Mouse (Mus musculus) heart, postnatal 0 days (tissue): ENCODE measurements around the gene Wdr66. TPM values are rescaled to one million over a fixed set of nuclear protein-coding genes. Genes with fewer than 3 reads are reported as not detected.
A peak's percentile ranks its signal among the peaks of the same experiment; 100 is the strongest.

ENCODE experiments used
- ATAC-seq: fragments of 200-750 bp; cut with Nextera tagmentation; 2 replicates; pipeline ENCODE4 v1.8.0; 2017; ENCODE audit warnings: low read depth, moderate number of reproducible peaks, moderate library complexity; ENCODE audit not compliant: insufficient read depth
- DNase-seq: peaks from one replicate; pipeline ENCODE4 v3.0.0-alpha.2; 2016; ENCODE audit warnings: low spot score
- H3K27ac ChIP-seq: fragments of 300-500 bp; sonication (generic); 2 replicates; pipeline ENCODE4 v1.5.1; 2014; ENCODE audit warnings: low read depth, mild to moderate bottlenecking
- H3K27me3 ChIP-seq: fragments of 300-500 bp; sonication (generic); 2 replicates; pipeline ENCODE4 v1.6.1; 2014; ENCODE audit warnings: low read length, mixed read lengths; ENCODE audit not compliant: control insufficient read depth, insufficient read depth
- H3K36me3 ChIP-seq: fragments of 300-500 bp; sonication (generic); replicated peaks from 2 replicates; pipeline ENCODE4 v1.6.1; 2014; ENCODE audit warnings: low read length, mixed read lengths; ENCODE audit not compliant: control insufficient read depth, insufficient read depth
- H3K4me1 ChIP-seq: fragments of 300-500 bp; sonication (generic); 2 replicates; pipeline ENCODE4 v1.6.1; 2014; ENCODE audit warnings: antibody characterized with exemption; ENCODE audit not compliant: control insufficient read depth, insufficient read depth
- H3K4me2 ChIP-seq: fragments of 300-500 bp; sonication (generic); 2 replicates; pipeline ENCODE4 v1.6.1; 2014; ENCODE audit warnings: low read depth, mild to moderate bottlenecking, low read length, moderate library complexity
- H3K4me3 ChIP-seq: fragments of 300-500 bp; sonication (generic); 2 replicates; pipeline ENCODE4 v1.5.1; 2014; ENCODE audit warnings: low read depth, low read length
- H3K9ac ChIP-seq: fragments of 300-500 bp; sonication (generic); replicated peaks from 2 replicates; pipeline ENCODE4 v1.6.1; 2014; ENCODE audit warnings: low read depth, low read length, mixed read lengths
- H3K9me3 ChIP-seq: fragments of 300-500 bp; sonication (generic); replicated peaks from 2 replicates; pipeline ENCODE4 v1.6.1; 2016; ENCODE audit warnings: low read length; ENCODE audit not compliant: control insufficient read depth
- CTCF ChIP-seq: IDR thresholded peaks from 2 replicates; pipeline ENCODE4 v1.5.1; 2016; ENCODE audit warnings: antibody characterized with exemption, control low read depth, low read depth
- EP300 ChIP-seq: IDR thresholded peaks from 2 replicates; pipeline ENCODE4 v1.6.1; 2016; ENCODE audit warnings: antibody characterized with exemption, low read depth
- WGBS: fragments of 180-500 bp; shearing (Covaris S2); extraction: QIAGEN DNeasy Blood & Tissue Kit; methylation state at CpG from one replicate; pipeline ENCODE4 v1.1.7; 2014; 5-methylcytosine and 5-hydroxymethylcytosine counted together
- polyA plus RNA-seq: library from polyadenylated mRNA; unstranded; fragments of >200 nt; fragmentation: Nextera tagmentation; extraction: Ambion mirVana; gene quantifications from 2 replicates; pipeline ENCODE4 v1.2.1, GENCODE M21; 2015
- total RNA-seq: library from RNA; depleted of rRNA; stranded (reverse); fragments of >200 nt; gene quantifications from 2 replicates; pipeline ENCODE4 v1.2.3, GENCODE M21; 2014; ENCODE audit warnings: low replicate concordance

Gene Wdr66
- total and polyA plus RNA-seq, 2 experiments from 2014 or later, result 3.1 to 4.0 TPM

DNA sequence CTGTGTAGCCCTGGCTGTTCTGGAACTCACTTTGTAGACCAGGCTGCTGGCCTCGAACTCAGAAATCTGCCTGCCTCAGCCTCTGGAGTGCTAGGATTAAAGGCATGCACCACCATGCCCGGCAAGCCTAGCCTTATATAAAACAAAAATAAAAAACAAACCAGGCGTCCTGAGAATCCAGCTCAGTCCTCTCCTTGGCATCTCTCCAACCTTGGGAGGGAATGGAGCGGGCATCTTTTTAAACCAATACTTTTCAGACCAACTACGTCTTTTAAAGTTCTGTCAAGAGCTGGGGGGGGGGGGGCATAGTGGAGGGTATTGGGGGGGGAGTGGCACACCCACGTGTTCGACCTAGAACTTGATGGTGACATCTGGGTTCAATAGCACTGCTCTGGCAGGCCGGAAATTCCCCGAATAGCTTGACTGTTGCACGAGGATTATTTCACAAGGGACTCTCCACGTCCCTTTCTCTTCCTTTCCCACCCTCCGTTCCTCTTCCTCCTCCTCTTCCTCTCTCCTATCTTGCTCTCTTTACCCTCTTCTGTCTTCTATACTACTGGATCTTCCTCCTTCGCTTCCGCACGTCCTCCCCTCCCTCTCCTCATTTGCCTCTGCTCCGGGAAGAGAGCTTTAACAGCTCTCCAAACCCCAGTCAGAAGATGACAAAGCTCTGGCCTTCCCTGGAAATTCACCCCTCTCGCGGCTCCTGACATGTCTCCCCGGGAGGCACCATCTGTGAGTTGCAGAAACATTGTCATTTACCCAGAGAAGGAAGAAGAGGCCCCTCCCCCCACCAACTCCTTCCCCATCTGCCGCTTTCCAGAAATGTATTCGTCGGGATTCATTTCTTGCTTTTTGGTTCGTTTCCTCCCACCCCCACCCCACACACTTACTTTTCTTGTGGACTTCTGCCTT lies 5.2 kb downstream of the Wdr66 start:
- ATAC-seq, result no peak; the same call in 1 of the 2 replicates
- Histone ChIP-seq H3K27ac (no peak overlapping the region), H3K4me3 (peak overlapping the region; percentile 17), H3K4me1 (peaks cover 8% of the 10 kb centered on the region; the same call in 1 of the 2 replicates), H3K36me3 (no peaks in the 10 kb centered on the region), H3K27me3 (no peaks in the 10 kb centered on the region), H3K4me2 (peak overlapping the region; percentile 50), H3K9ac (no peak overlapping the region; the same call in 1 of the 2 replicates), H3K9me3 (no peaks in the 10 kb centered on the region)
- 22% methylated on average over 23 of the region's 23 CpGs for WGBS
- no peak for TF ChIP-seq CTCF
- TF ChIP-seq EP300, result no peak
- DNase-seq, result peak; percentile 19

DNA sequence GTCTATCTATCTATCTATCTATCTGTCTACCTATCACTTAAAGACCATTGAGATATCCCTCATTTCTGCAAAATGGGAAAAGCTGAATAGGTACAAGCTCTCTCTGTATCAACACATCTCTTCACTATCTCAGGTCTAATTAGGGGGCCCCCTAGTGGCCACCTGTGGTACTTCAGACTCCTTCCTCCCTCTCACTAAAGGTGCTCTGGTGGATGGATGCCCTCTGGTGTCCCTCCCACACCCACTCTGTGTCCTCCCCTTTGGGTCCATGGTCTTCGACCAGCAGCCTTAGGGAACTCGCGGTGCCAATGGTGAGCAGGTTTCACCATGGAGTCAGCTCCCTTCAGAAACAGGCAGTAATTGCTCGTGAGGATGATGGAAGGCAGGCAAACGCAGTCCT lies 7.1 kb downstream of the Wdr66 start:
- DNase-seq (no peak), ATAC-seq (no peak)
- WGBS, result 53% methylated on average over 5 of the region's 5 CpGs
- no peak overlapping the region for H3K27ac ChIP-seq
- no peak overlapping the region for H3K9ac ChIP-seq
- H3K9me3 ChIP-seq, result no peaks in the 10 kb centered on the region
- no peaks in the 10 kb centered on the region for H3K36me3 ChIP-seq
- no peak overlapping the region for H3K4me2 ChIP-seq
- H3K4me3 ChIP-seq, result no peak overlapping the region
- peak; percentile 38 for TF ChIP-seq CTCF
- TF ChIP-seq EP300, result no peak
- H3K4me1 ChIP-seq, result peaks cover 8% of the 10 kb centered on the region; the same call in 1 of the 2 replicates
- no peaks in the 10 kb centered on the region for H3K27me3 ChIP-seq

DNA sequence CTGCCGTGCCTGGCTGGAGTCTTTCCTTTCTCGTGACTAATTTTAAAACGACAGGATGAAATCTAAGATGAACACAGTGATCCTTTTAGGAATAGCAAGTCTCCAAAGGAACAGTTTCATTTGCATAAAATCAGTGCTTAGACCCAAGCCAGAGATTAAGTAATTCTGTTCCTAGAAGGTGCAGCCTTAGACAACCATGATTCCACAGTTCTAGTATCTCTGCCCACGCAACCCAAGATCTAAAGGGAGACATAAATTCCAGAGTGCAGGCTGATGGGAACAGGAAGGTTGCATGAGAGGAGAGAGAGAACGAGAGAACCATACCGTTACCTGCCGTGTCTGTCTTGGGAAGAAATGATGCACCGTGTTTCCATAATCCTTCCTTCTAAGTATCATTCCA lies 8.8 kb downstream of the Wdr66 start:
- TF ChIP-seq EP300, result no peak
- TF ChIP-seq CTCF, result no peak
- no peaks in the 10 kb centered on the region for H3K27me3 ChIP-seq
- no peak for ATAC-seq
- H3K4me2 ChIP-seq, result no peak overlapping the region
- no peaks in the 10 kb centered on the region for H3K36me3 ChIP-seq
- no peaks in the 10 kb centered on the region for H3K9me3 ChIP-seq
- DNase-seq, result no peak
- WGBS, result 81% methylated on average over 8 of the region's 8 CpGs
- H3K27ac ChIP-seq, result no peak overlapping the region
- peaks cover 8% of the 10 kb centered on the region; the same call in 1 of the 2 replicates for H3K4me1 ChIP-seq
- no peak overlapping the region for H3K4me3 ChIP-seq
- H3K9ac ChIP-seq, result no peak overlapping the region

DNA sequence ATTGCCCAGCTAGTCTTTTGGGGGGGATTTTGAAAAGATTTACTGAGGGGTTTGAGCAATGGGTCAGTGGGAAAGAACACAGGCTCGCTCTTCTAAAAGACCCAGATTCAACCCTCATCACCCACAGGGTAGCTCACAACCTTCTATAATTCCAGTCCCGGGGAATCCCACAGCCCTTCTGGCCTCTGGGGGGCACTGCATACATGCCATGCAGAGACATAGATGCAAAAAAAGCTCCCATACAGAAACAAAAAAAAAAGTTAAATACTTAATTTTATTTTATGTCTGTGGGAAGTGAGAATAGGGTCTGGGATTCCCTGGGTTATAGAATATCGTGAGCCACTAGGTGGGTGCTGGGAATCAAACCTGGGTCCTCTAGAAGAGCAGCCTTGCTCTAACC lies 15.0 kb downstream of the Wdr66 start:
- H3K4me2 ChIP-seq, result no peak overlapping the region
- no peak overlapping the region for H3K4me3 ChIP-seq
- H3K27me3 ChIP-seq, result no peaks in the 10 kb centered on the region
- H3K4me1 ChIP-seq, result no peaks in the 10 kb centered on the region
- TF ChIP-seq EP300, result no peak
- TF ChIP-seq CTCF, result 0 out of 2 replicates have a peak, but pooled peaks have one; percentile 6
- whole genome bisulfite sequencing, result 75% methylated on average over 3 of the region's 3 CpGs
- H3K27ac ChIP-seq, result no peak overlapping the region
- H3K36me3 ChIP-seq, result no peaks in the 10 kb centered on the region
- DNase-seq (no peak), ATAC-seq (no peak)
- no peaks in the 10 kb centered on the region; the same call in 1 of the 2 replicates for H3K9me3 ChIP-seq
- H3K9ac ChIP-seq, result no peak overlapping the region

DNA sequence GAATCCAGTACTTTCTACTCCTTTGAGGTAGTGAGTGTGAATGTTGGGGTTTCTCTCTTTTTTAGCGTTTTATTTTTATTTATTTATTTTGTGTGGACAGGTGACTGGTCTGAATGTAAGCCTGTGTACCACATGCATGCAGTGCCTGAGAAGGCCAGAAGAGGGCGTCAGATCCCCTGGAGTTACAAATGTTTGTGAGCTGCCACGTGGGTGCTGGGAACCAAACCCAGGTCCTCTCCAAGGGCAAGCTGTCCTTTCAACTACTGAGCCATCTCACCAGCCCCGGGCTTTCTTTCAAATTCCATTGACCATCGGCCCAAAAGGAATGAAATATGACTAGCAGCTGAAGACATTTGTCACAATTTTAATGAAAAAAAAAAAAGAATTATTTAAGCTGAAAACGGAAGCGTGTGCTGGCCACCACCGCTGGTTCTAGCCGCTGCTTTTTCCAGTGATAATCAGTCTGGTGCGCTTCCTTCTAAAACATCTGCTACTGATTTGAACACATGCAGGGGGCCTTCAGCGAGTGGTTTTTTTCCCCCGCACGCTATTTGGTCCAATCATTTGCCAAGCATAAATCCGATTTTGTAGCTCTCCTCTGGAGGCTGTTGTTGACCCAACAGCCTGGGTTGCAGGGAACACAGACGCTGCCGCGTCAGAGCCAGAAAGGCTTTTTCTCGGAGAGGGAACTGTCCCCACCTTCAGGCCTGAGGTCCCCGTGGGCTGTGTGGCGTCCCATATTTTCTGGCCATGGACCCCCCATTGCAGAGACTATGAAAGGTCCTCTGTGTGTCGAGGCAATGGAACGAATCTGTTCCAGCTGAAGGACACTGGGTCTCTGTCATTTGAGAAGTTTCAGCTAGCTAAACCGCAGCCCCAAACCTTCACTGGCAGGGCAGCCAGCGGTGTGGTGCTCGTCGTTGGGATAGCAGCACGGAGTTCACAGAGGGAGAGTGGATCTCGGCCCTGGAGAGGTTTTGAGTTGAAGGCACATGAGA lies 16.9 kb downstream of the Wdr66 start:
- ATAC-seq (no peak), DNase-seq (no peak)
- Histone ChIP-seq H3K4me1 (no peaks in the 10 kb centered on the region), H3K36me3 (no peaks in the 10 kb centered on the region), H3K27ac (no peak overlapping the region), H3K4me2 (no peak overlapping the region), H3K27me3 (no peaks in the 10 kb centered on the region), H3K9ac (no peak overlapping the region), H3K4me3 (no peak overlapping the region), H3K9me3 (no peaks in the 10 kb centered on the region; the same call in 1 of the 2 replicates)
- WGBS, result 82% methylated on average over 28 of the region's 28 CpGs
- no peak for TF ChIP-seq EP300
- no peak for TF ChIP-seq CTCF
